Mouse (Mus musculus) olfactory bulb, adult 2 months (tissue): ENCODE results near the gene Lrrfip2.

ENCODE experiments used
- CTCF ChIP-seq: fragments of 200-500 bp; IDR thresholded peaks from 2 replicates; pipeline ENCODE4 v1.5.1; 2012; ENCODE audit warnings: low read depth, mild to moderate bottlenecking, low read length, moderate library complexity; ENCODE audit not compliant: insufficient read depth
- POLR2A ChIP-seq: fragments of 200-500 bp; IDR thresholded peaks from 2 replicates; pipeline ENCODE4 v1.6.1; 2012; ENCODE audit warnings: mild to moderate bottlenecking, low read depth, low read length, moderate library complexity; ENCODE audit not compliant: insufficient read depth

DNA sequence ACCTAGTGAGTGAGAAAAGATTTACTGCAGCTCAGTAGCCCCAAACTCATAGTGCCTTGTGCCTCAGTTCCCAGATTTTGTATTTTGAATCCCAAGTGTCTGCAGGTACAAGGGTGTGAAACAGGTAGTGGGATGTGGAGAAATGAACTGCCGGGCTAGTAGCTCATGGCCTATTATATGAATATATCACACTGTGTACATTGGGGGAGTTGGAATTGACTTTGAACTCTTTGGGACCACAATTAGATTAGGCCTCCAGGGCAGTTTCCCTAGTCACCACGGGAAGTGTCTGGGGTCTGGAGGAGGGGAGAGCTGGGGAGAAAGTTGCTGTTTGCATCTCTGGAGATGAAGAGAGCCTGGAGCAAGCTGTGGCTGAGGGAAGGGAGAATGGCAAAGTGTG, 31.0 kb downstream of the Lrrfip2 start:
- TF ChIP-seq POLR2A (no peak), CTCF (no peak)
